Mouse (Mus musculus): Measurements from ENCODE around the gene Gucy2f. TPM values are rescaled to one million over a fixed set of nuclear protein-coding genes. Genes with fewer than 3 reads are reported as not detected.
"Not testable (repeated sequence)": the region's sequence is repeated elsewhere in the genome, so short reads cannot be mapped to it uniquely, and the experiment has no call there.

The Gucy2f gene
- polyA plus RNA-seq (2012; ENCODE audit: insufficient read depth, insufficient read length, missing spikeins) = not detected in 2 replicates

GRCm38 (mm10) chrX:142196831-142197230 is at the start of gene Gucy2f:
TSS of gene Gucy2f (minus strand) at chrX:142196931.
- H3K27ac ChIP-seq (replicated peaks; ENCODE audit: low read depth, low read length) = no peak within 1 kb of the TSS

DNA sequence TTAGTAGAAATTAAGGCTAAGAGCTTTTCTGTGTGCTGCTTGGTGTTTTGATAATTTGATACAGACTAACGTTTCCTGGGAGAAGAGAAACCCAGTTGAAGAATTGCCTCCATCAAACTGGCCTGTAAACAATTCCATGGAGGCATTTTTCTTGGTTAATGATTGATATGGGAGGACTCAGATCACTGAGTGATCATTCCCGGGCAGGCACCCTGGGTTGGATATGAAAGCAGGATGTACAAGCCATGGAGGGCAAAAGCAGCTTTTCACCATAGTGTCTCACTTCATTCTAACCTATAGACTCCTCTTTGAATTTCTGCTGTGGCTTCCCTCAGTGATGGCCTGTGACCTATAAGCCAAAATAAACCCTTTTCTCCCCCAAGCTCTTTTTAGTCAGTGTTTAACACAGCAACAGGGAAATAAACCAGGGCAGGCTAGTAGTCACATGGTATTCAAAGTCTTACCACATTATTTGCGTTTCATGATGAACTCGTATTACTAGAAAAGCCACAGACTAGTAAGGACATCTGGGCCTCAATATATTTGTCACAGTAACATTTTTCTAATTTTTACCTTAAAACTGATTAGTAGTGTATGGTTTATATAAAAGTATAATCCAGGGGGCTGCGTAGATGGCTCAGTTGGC is 49.1 kb upstream of the Gucy2f start:
- H3K4me1 ChIP-seq (ENCODE audit: control insufficient read depth, insufficient read depth, insufficient read length, low read length) = no peaks in the 10 kb centered on the region
- no peak overlapping the region for H3K27ac ChIP-seq (replicated peaks; ENCODE audit: low read depth, low read length)
- no peak overlapping the region for H3K4me3 ChIP-seq (ENCODE audit: insufficient read depth, low read depth, low read length)

More at GRCm38 (mm10) chrX:142196831-142197230, at the start of gene Gucy2f:
- Histone ChIP-seq H3K4me1 (ENCODE audit: control insufficient read depth, insufficient read depth, insufficient read length, low read length) (no peaks in the 10 kb centered on the region), H3K4me3 (ENCODE audit: insufficient read depth, low read depth, low read length) (no peak within 1 kb of the TSS)

DNA sequence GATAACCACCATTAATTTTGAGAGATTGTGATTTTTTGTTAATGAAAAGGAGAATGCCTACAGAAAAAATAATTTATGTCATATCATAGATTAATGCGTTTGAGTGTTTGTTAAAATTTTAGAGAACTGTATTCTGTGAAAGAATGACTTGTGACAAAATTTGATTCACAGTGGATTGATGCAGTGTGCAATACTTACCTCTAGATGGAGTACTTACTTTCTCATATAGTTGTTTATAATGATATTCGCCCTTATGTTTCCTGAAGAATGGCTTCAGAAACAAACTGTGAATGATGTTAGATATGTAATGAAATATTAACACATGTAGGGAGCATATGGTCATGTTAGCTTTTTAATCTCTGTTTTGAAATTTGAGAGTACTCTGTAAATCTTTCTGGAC is 40.4 kb upstream of the Gucy2f start:
- no peak overlapping the region for H3K27ac ChIP-seq (replicated peaks; ENCODE audit: low read depth, low read length)
- no peak overlapping the region for H3K4me3 ChIP-seq (ENCODE audit: insufficient read depth, low read depth, low read length)
- no peaks in the 10 kb centered on the region for H3K4me1 ChIP-seq (ENCODE audit: control insufficient read depth, insufficient read depth, insufficient read length, low read length)

- not testable (repeated sequence) for H3K4me1 ChIP-seq (ENCODE audit: control insufficient read depth, insufficient read depth, insufficient read length, low read length); H3K4me3 ChIP-seq (ENCODE audit: insufficient read depth, low read depth, low read length); H3K27ac ChIP-seq (replicated peaks; ENCODE audit: low read depth, low read length)
Measured at GRCm38 (mm10) chrX:142236146-142236545, 39.4 kb upstream of the Gucy2f start.

DNA sequence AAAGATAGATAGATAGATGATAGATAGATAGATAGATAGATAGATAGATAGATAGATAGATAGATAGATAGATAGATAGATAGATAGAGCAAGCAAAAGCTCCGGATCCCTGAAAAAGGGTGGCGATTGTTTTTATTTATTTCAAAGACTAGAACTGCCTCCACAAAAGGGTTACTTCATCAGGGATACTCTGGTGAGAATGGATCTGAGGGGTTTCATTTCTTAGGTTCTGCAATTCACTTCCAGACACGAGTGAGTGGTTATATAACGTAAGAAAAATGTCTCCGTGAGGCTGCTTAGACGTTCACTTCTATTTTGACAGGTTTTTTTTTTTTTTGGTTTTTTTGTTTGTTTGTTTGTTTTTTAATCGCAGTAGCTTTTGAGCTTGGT is 32.0 kb upstream of the Gucy2f start:
- no peak overlapping the region for H3K27ac ChIP-seq (replicated peaks; ENCODE audit: low read depth, low read length)
- H3K4me1 ChIP-seq (ENCODE audit: control insufficient read depth, insufficient read depth, insufficient read length, low read length) = no peaks in the 10 kb centered on the region
- H3K4me3 ChIP-seq (ENCODE audit: insufficient read depth, low read depth, low read length) = peak overlapping the region; percentile 14

- H3K4me3 ChIP-seq (ENCODE audit: insufficient read depth, low read depth, low read length) = peak overlapping the region; percentile 79
- no peaks in the 10 kb centered on the region for H3K4me1 ChIP-seq (ENCODE audit: control insufficient read depth, insufficient read depth, insufficient read length, low read length)
Measured at GRCm38 (mm10) chrX:142228055-142228768, 31.5 kb upstream of the Gucy2f start.

DNA sequence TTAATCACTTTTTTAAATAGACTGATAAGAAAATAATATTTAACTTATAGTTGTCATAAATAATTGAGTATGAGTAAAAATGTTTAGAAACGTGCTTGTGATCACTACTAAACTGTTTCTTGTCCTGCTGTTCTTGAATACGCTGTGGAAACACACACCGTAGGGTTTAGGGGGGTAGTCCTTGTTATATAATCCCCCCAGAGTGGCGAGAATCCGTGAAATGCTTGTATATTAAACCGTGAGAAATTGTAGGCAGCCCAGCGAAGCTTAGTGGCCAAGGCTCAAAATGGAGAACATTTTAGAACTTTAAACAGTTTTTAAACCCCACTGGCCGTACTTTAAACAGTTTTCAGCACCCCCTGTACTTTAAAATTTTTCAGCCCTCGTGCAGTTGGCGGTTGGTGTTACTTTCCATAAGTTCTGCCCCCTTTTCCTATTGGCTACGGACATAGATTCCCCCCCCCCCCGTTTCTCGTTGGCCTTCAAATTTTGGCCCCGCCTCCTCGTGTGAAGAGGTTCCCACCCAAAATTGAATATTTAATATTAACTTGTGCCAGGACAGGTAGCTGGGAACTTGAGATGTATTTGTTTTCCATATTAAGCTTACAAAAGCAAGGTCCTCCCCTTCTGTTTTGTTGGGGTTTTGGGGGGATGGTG is 30.8 kb upstream of the Gucy2f start:
- Histone ChIP-seq H3K4me3 (ENCODE audit: insufficient read depth, low read depth, low read length) (peak overlapping the region; percentile 79), H3K27ac (replicated peaks; ENCODE audit: low read depth, low read length) (0 out of 2 replicates have a peak overlapping the region, but pooled peaks have one; percentile 17), H3K4me1 (ENCODE audit: control insufficient read depth, insufficient read depth, insufficient read length, low read length) (no peaks in the 10 kb centered on the region)

More at GRCm38 (mm10) chrX:142228055-142228768, 31.5 kb upstream of the Gucy2f start:
- peak overlapping the region; percentile 61; the same call in 1 of the 2 replicates for H3K27ac ChIP-seq (replicated peaks; ENCODE audit: low read depth, low read length)

DNA sequence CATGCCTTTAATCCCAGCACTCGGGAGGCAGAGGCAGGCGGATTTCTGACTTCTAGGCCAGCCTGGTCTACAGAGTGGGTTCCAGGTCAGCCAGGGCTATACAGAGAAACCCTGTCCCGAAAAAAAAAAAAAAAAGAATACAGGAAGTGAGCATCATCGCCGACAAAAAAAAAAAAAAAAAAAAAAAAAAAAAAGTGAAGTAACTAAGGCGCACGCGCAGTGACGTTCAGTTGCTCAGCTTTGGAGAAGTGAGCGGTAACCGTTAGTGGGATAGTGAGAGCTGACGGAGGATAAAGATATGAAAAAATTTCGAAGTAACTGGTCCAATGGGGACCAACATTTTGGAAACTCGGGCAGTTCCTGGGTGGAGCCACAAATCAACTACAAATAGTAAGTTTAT is 29.8 kb upstream of the Gucy2f start, which contains the start of gene Nxt2:
TSS of gene Nxt2 (plus strand) at position 229 of the 400 bp plus-strand sequence.
- Histone ChIP-seq H3K4me3 (ENCODE audit: insufficient read depth, low read depth, low read length) (peak within 1 kb of the TSS; percentile 79), H3K27ac (replicated peaks; ENCODE audit: low read depth, low read length) (0 out of 2 replicates have a peak within 1 kb of the TSS, but pooled peaks have one; percentile 17), H3K4me1 (ENCODE audit: control insufficient read depth, insufficient read depth, insufficient read length, low read length) (no peaks in the 10 kb centered on the region)

DNA sequence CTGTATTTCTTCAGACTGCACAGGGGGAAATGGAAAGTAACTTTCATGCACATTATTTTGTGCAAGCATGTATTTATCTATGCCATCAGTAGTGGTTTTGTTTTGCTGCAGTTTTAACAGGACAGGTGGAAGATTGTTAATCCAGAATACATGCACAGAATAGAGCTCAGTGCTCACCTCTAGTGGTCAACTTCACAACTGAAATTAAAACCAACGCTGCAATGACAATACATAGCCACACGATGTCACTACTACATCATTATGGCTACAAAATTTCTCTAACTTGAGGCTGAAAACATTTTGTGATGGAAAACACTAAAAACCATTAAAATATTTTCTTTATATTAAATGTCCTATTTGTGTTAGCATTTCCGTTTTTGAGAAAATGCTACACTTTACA is 3.6 kb upstream of the Gucy2f start:
- Histone ChIP-seq H3K27ac (replicated peaks; ENCODE audit: low read depth, low read length) (no peak overlapping the region), H3K4me1 (ENCODE audit: control insufficient read depth, insufficient read depth, insufficient read length, low read length) (no peaks in the 10 kb centered on the region), H3K4me3 (ENCODE audit: insufficient read depth, low read depth, low read length) (no peak overlapping the region)

- Histone ChIP-seq H3K4me3 (ENCODE audit: insufficient read depth, low read depth, low read length) (no peak overlapping the region), H3K27ac (replicated peaks; ENCODE audit: low read depth, low read length) (no peak overlapping the region), H3K4me1 (ENCODE audit: control insufficient read depth, insufficient read depth, insufficient read length, low read length) (no peaks in the 10 kb centered on the region)
Measured at GRCm38 (mm10) chrX:142195551-142195950, 1.2 kb downstream of the Gucy2f start.

- Histone ChIP-seq H3K27ac (replicated peaks; ENCODE audit: low read depth, low read length) (peak overlapping the region; percentile 72), H3K4me3 (ENCODE audit: insufficient read depth, low read depth, low read length) (no peak overlapping the region), H3K4me1 (ENCODE audit: control insufficient read depth, insufficient read depth, insufficient read length, low read length) (no peaks in the 10 kb centered on the region)
Measured at GRCm38 (mm10) chrX:142194420-142194819, 2.3 kb downstream of the Gucy2f start.

DNA sequence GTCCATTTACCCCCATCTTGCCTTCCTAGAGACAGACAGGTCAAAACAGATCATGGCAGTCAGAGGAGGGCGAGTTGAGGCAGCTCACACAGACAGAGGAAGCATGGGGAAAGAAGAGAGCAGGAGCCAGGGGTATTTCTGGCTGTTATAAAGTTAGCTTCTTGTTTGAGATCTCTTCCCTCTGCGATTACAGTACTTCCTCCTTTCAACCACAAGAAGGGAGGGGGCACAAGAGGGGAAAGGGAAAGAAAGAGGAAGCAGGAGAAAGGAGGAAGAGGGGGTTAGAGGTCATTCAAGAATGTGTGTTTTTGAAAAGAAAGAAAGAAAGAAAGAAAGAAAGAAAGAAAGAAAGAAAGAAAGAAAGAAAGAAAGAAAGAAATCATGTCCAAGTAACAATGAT is 6.4 kb downstream of the Gucy2f start:
- H3K4me1 ChIP-seq (ENCODE audit: control insufficient read depth, insufficient read depth, insufficient read length, low read length) = no peaks in the 10 kb centered on the region
- no peak overlapping the region for H3K4me3 ChIP-seq (ENCODE audit: insufficient read depth, low read depth, low read length)
- H3K27ac ChIP-seq (replicated peaks; ENCODE audit: low read depth, low read length) = no peak overlapping the region

GRCm38 (mm10) chrX:142189023-142189703 is 7.6 kb downstream of the Gucy2f start:
- no peak overlapping the region for H3K4me3 ChIP-seq (ENCODE audit: insufficient read depth, low read depth, low read length)
- H3K4me1 ChIP-seq (ENCODE audit: control insufficient read depth, insufficient read depth, insufficient read length, low read length) = no peaks in the 10 kb centered on the region
- no peak overlapping the region for H3K27ac ChIP-seq (replicated peaks; ENCODE audit: low read depth, low read length)

- no peaks in the 10 kb centered on the region for H3K4me1 ChIP-seq (ENCODE audit: control insufficient read depth, insufficient read depth, insufficient read length, low read length)
- no peak overlapping the region for H3K27ac ChIP-seq (replicated peaks; ENCODE audit: low read depth, low read length)
Measured at GRCm38 (mm10) chrX:142182026-142182425, 14.7 kb downstream of the Gucy2f start.

DNA sequence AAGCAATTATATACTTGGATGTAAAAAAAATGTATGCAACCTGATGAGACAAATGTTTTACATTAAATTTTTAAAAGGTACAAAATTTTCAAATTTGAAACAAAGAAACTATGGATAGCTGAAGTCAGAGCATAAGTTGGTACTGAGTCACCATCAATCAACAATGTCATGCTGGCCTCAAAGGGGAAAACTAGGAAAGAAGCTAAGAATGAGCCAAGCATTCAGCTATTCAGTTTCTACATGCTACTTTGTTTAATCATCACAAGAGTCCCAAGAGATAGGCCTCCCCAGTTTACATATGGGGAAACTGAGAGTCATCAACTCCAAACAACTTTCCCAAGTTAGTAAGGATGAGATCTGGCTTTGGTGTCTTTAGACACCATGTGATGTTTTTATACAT is 19.8 kb downstream of the Gucy2f start:
- Histone ChIP-seq H3K4me1 (ENCODE audit: control insufficient read depth, insufficient read depth, insufficient read length, low read length) (no peaks in the 10 kb centered on the region), H3K27ac (replicated peaks; ENCODE audit: low read depth, low read length) (no peak overlapping the region), H3K4me3 (ENCODE audit: insufficient read depth, low read depth, low read length) (no peak overlapping the region)

More at GRCm38 (mm10) chrX:142182026-142182425, 14.7 kb downstream of the Gucy2f start:
- no peak overlapping the region for H3K4me3 ChIP-seq (ENCODE audit: insufficient read depth, low read depth, low read length)
